Mouse (Mus musculus): ENCODE measurements at regions not wholly inside any gene's neighbourhood (a gene's known extent, or its start where the extent isn't known, plus 50 kb on each side); places are given as distances from the start of the nearest gene placed in this dataset.

GRCm38 (mm10) chr2:163138688-163139385, 51.2 kb upstream of the Gtsf1l start:
- no peak overlapping the region for H3K4me2 ChIP-seq
- DNase-seq (ENCODE audit: low spot score, missing footprints) (no peak), ATAC-seq (ENCODE audit: low FRiP score) (no peak)
- 87% methylated on average over 9 of the region's 9 CpGs for WGBS
- no peak overlapping the region for H3K4me3 ChIP-seq (ENCODE audit: low read depth, low read length)
- no peaks in the 10 kb centered on the region for H3K9me3 ChIP-seq (ENCODE audit: control insufficient read depth, low read length)
- no peaks in the 10 kb centered on the region for H3K27me3 ChIP-seq (ENCODE audit: control insufficient read depth, insufficient read depth, low read length)
- no peak overlapping the region for H3K9ac ChIP-seq (ENCODE audit: low read length)
- no peaks in the 10 kb centered on the region for H3K36me3 ChIP-seq (ENCODE audit: control insufficient read depth, insufficient read depth, low read length)
- no peak overlapping the region for H3K27ac ChIP-seq (ENCODE audit: low read depth, low read length)
- H3K4me1 ChIP-seq (ENCODE audit: control insufficient read depth, insufficient read depth, low read length), result 0 out of 2 replicates have a peak, but pooled peaks cover 3% of the 10 kb centered on the region

- H3K9ac ChIP-seq (ENCODE audit: low read length), result no peak overlapping the region
- no peak overlapping the region for H3K27ac ChIP-seq (ENCODE audit: low read depth, low read length)
- 64% methylated on average over 10 of the region's 10 CpGs for WGBS
- H3K9me3 ChIP-seq (ENCODE audit: control insufficient read depth, low read length), result no peaks in the 10 kb centered on the region
- no peaks in the 10 kb centered on the region for H3K27me3 ChIP-seq (ENCODE audit: control insufficient read depth, insufficient read depth, low read length)
- no peak overlapping the region for H3K4me2 ChIP-seq
- no peak overlapping the region for H3K4me3 ChIP-seq (ENCODE audit: low read depth, low read length)
- no peaks in the 10 kb centered on the region for H3K36me3 ChIP-seq (ENCODE audit: control insufficient read depth, insufficient read depth, low read length)
- 0 out of 2 replicates have a peak, but pooled peaks cover 3% of the 10 kb centered on the region for H3K4me1 ChIP-seq (ENCODE audit: control insufficient read depth, insufficient read depth, low read length)
- no peak for DNase-seq (ENCODE audit: low spot score, missing footprints)
- no peak for ATAC-seq (ENCODE audit: low FRiP score)
Measured at GRCm38 (mm10) chr2:163142762-163143388, 55.2 kb upstream of the Gtsf1l start.

GRCm38 (mm10) chr2:163143413-163143812, 55.8 kb upstream of the Gtsf1l start:
- DNase-seq (ENCODE audit: low spot score, missing footprints), result no peak

GRCm38 (mm10) chr2:163146001-163146400, 56.9 kb upstream of the Tox2 start:
- Histone ChIP-seq H3K27me3 (ENCODE audit: control insufficient read depth, insufficient read depth, low read length) (no peaks in the 10 kb centered on the region), H3K4me2 (no peak overlapping the region), H3K4me3 (ENCODE audit: low read depth, low read length) (no peak overlapping the region), H3K9ac (ENCODE audit: low read length) (no peak overlapping the region), H3K4me1 (ENCODE audit: control insufficient read depth, insufficient read depth, low read length) (0 out of 2 replicates have a peak, but pooled peaks cover 3% of the 10 kb centered on the region), H3K27ac (ENCODE audit: low read depth, low read length) (no peak overlapping the region), H3K9me3 (ENCODE audit: control insufficient read depth, low read length) (no peaks in the 10 kb centered on the region), H3K36me3 (ENCODE audit: control insufficient read depth, insufficient read depth, low read length) (no peaks in the 10 kb centered on the region)
- DNase-seq (ENCODE audit: low spot score, missing footprints) (no peak), ATAC-seq (ENCODE audit: low FRiP score) (no peak)
- WGBS, result 85% methylated on average over 8 of the region's 8 CpGs

More at GRCm38 (mm10) chr2:163143413-163143812, 55.8 kb upstream of the Gtsf1l start:
- H3K36me3 ChIP-seq (ENCODE audit: control insufficient read depth, insufficient read depth, low read length), result no peaks in the 10 kb centered on the region
- WGBS, result 60% methylated on average over 13 of the region's 13 CpGs
- no peak for ATAC-seq (ENCODE audit: low FRiP score)
- H3K27me3 ChIP-seq (ENCODE audit: control insufficient read depth, insufficient read depth, low read length), result no peaks in the 10 kb centered on the region
- no peak overlapping the region for H3K4me3 ChIP-seq (ENCODE audit: low read depth, low read length)
- H3K4me2 ChIP-seq, result no peak overlapping the region
- no peaks in the 10 kb centered on the region for H3K9me3 ChIP-seq (ENCODE audit: control insufficient read depth, low read length)
- H3K9ac ChIP-seq (ENCODE audit: low read length), result no peak overlapping the region
- H3K27ac ChIP-seq (ENCODE audit: low read depth, low read length), result no peak overlapping the region
- H3K4me1 ChIP-seq (ENCODE audit: control insufficient read depth, insufficient read depth, low read length), result 0 out of 2 replicates have a peak, but pooled peaks cover 3% of the 10 kb centered on the region

- WGBS, result 95% methylated on average over 4 of the region's 4 CpGs
- H3K4me1 ChIP-seq (ENCODE audit: control insufficient read depth, insufficient read depth, low read length), result 0 out of 2 replicates have a peak, but pooled peaks cover 3% of the 10 kb centered on the region
- H3K27me3 ChIP-seq (ENCODE audit: control insufficient read depth, insufficient read depth, low read length), result no peaks in the 10 kb centered on the region
- no peak overlapping the region for H3K4me3 ChIP-seq (ENCODE audit: low read depth, low read length)
- no peak overlapping the region for H3K9ac ChIP-seq (ENCODE audit: low read length)
- H3K36me3 ChIP-seq (ENCODE audit: control insufficient read depth, insufficient read depth, low read length), result no peaks in the 10 kb centered on the region
- ATAC-seq (ENCODE audit: low FRiP score) (no peak), DNase-seq (ENCODE audit: low spot score, missing footprints) (no peak)
- H3K4me2 ChIP-seq, result no peak overlapping the region
- no peak overlapping the region for H3K27ac ChIP-seq (ENCODE audit: low read depth, low read length)
- no peaks in the 10 kb centered on the region for H3K9me3 ChIP-seq (ENCODE audit: control insufficient read depth, low read length)
Measured at GRCm38 (mm10) chr2:163146481-163146880, 56.4 kb upstream of the Tox2 start.

GRCm38 (mm10) chr2:163147381-163147780, 55.5 kb upstream of the Tox2 start:
- peaks cover 9% of the 10 kb centered on the region for H3K4me1 ChIP-seq (ENCODE audit: control insufficient read depth, insufficient read depth, low read length)
- H3K36me3 ChIP-seq (ENCODE audit: control insufficient read depth, insufficient read depth, low read length), result no peaks in the 10 kb centered on the region
- ATAC-seq (ENCODE audit: low FRiP score) (no peak), DNase-seq (ENCODE audit: low spot score, missing footprints) (no peak)
- no peak overlapping the region for H3K9ac ChIP-seq (ENCODE audit: low read length)
- H3K27me3 ChIP-seq (ENCODE audit: control insufficient read depth, insufficient read depth, low read length), result no peaks in the 10 kb centered on the region
- no peak overlapping the region for H3K4me3 ChIP-seq (ENCODE audit: low read depth, low read length)
- WGBS, result 82% methylated on average over 4 of the region's 4 CpGs
- no peak overlapping the region for H3K27ac ChIP-seq (ENCODE audit: low read depth, low read length)
- no peaks in the 10 kb centered on the region for H3K9me3 ChIP-seq (ENCODE audit: control insufficient read depth, low read length)
- no peak overlapping the region for H3K4me2 ChIP-seq

GRCm38 (mm10) chr2:163151016-163151415, 51.9 kb upstream of the Tox2 start:
- H3K4me3 ChIP-seq (ENCODE audit: low read depth, low read length), result no peak overlapping the region
- H3K9me3 ChIP-seq (ENCODE audit: control insufficient read depth, low read length), result no peaks in the 10 kb centered on the region
- H3K4me1 ChIP-seq (ENCODE audit: control insufficient read depth, insufficient read depth, low read length), result peaks cover 15% of the 10 kb centered on the region
- H3K27me3 ChIP-seq (ENCODE audit: control insufficient read depth, insufficient read depth, low read length), result no peaks in the 10 kb centered on the region
- no peak overlapping the region for H3K9ac ChIP-seq (ENCODE audit: low read length)
- no peaks in the 10 kb centered on the region for H3K36me3 ChIP-seq (ENCODE audit: control insufficient read depth, insufficient read depth, low read length)
- no peak for ATAC-seq (ENCODE audit: low FRiP score)
- 68% methylated on average over 15 of the region's 15 CpGs for WGBS
- H3K4me2 ChIP-seq, result no peak overlapping the region
- no peak overlapping the region for H3K27ac ChIP-seq (ENCODE audit: low read depth, low read length)
- DNase-seq (ENCODE audit: low spot score, missing footprints), result no peak

- DNase-seq (ENCODE audit: low spot score, missing footprints) (peak; percentile 98), ATAC-seq (ENCODE audit: low FRiP score) (peak; percentile 75)
- Histone ChIP-seq H3K9ac (ENCODE audit: low read length) (peak overlapping the region; percentile 38), H3K9me3 (ENCODE audit: control insufficient read depth, low read length) (no peaks in the 10 kb centered on the region), H3K4me2 (peak overlapping the region; percentile 3), H3K4me1 (ENCODE audit: control insufficient read depth, insufficient read depth, low read length) (peaks cover 15% of the 10 kb centered on the region), H3K27ac (ENCODE audit: low read depth, low read length) (peak overlapping the region; percentile 51), H3K27me3 (ENCODE audit: control insufficient read depth, insufficient read depth, low read length) (no peaks in the 10 kb centered on the region), H3K4me3 (ENCODE audit: low read depth, low read length) (no peak overlapping the region), H3K36me3 (ENCODE audit: control insufficient read depth, insufficient read depth, low read length) (no peaks in the 10 kb centered on the region)
- 46% methylated on average over 22 of the region's 22 CpGs for WGBS
Measured at GRCm38 (mm10) chr2:163152340-163153033, 50.4 kb upstream of the Tox2 start.

All from midbrain, embryonic 11.5 days (tissue).